Mouse (Mus musculus) cerebellum, adult 2 months (tissue): ENCODE data around the gene Ccnl1. TPM values are rescaled to one million over a fixed set of nuclear protein-coding genes. Genes with fewer than 3 reads are reported as not detected.
A peak's percentile ranks its signal among the peaks of the same experiment; 100 is the strongest.

ENCODE experiments used
- DNase-seq, 2 experiments: peaks; one replicate each; pipeline ENCODE4 v3.0.0; 2021
- H3K27ac ChIP-seq: fragments of 200-500 bp; 2 replicates; pipeline ENCODE4 v1.5.1; 2012; ENCODE audit warnings: low read length, control low read depth, inconsistent platforms; ENCODE audit not compliant: insufficient read depth
- H3K27me3 ChIP-seq: fragments of 200-500 bp; 2 replicates; pipeline ENCODE4 v1.6.1; 2012; ENCODE audit warnings: inconsistent platforms, mild to moderate bottlenecking, low read length, moderate library complexity; ENCODE audit not compliant: control insufficient read depth, insufficient read depth
- H3K4me1 ChIP-seq: fragments of 200-500 bp; 2 replicates; pipeline ENCODE4 v1.6.1; 2011; ENCODE audit warnings: low read length; ENCODE audit not compliant: control insufficient read depth, insufficient read depth
- H3K4me3 ChIP-seq: fragments of 200-500 bp; replicated peaks from 2 replicates; pipeline ENCODE3; 2011; ENCODE audit warnings: mild to moderate bottlenecking, low read depth, low read length, control low read depth; ENCODE audit not compliant: insufficient read depth
- CTCF ChIP-seq: fragments of 200-500 bp; IDR thresholded peaks from 2 replicates; pipeline ENCODE4 v1.5.1; 2011; ENCODE audit warnings: low read depth, mild to moderate bottlenecking, control low read depth, low read length, moderate library complexity, borderline replicate concordance; ENCODE audit not compliant: insufficient read depth
- POLR2A ChIP-seq: fragments of 200-500 bp; IDR thresholded peaks from 2 replicates; pipeline ENCODE4 v1.6.1; 2011; ENCODE audit warnings: low read length, control low read depth, borderline replicate concordance; ENCODE audit not compliant: insufficient read depth
- WGBS: fragments of 180-500 bp; shearing (Covaris S2); methylation state at CpG from one replicate; pipeline ENCODE4 v1.1.7; 2018; 5-methylcytosine and 5-hydroxymethylcytosine counted together
- polyA plus RNA-seq: library from polyadenylated mRNA; depleted of rRNA; stranded (reverse); fragments of >200 nt; gene quantifications from 2 replicates; pipeline ENCODE4 v1.2.3, GENCODE M21; 2012

Gene Ccnl1
- polyA plus RNA-seq, 1 experiment, result 85.6 TPM

DNA sequence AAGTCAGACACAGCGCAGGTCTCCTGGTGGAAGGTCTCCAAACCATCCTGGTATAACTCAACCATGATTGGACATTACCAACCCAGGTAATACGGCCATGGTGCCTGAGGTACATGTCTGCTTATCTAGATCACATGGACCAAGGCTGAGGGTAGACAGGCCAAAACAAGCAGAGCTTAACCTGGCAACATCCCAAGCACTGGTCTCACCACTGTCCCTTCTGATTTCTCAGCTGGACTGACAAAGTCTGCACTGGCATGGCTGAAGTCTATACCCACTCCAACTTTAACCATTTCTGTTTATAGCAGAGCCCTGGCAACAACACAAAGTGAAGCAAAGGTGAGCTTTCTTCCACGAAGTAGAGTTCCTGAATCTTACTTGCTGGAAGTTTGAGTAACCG is 22.9 kb downstream of the Ccnl1 start:
- no peak for DNase-seq
- no peak for TF ChIP-seq POLR2A
- no peak for TF ChIP-seq CTCF
- WGBS, result 93% methylated on average over 4 of the region's 4 CpGs
- Histone ChIP-seq H3K27me3 (no peaks in the 10 kb centered on the region), H3K4me3 (no peak overlapping the region), H3K27ac (no peak overlapping the region), H3K4me1 (peaks cover 10% of the 10 kb centered on the region)

DNA sequence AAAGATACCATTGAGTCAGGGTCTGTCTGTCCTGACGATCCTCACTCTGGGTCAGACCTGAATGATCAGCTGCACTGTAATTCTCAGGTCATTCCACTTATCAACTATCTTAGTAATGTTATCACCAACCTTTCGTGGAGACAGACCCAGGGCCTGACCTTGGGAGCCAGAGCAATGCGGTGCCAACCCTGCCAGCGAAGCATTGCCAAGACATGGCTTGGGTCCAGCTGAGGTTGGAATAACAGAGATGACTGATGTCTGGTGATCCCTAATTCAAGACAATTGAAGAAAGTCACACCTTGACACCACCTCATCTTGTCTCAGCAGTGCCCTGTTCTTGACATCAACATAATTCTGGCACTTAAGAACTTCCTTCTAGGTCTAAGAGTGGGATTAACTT is 24.3 kb downstream of the Ccnl1 start:
- Histone ChIP-seq H3K4me3 (no peak overlapping the region), H3K27ac (no peak overlapping the region), H3K27me3 (no peaks in the 10 kb centered on the region), H3K4me1 (peaks cover 13% of the 10 kb centered on the region)
- WGBS, result 37% methylated on average over 4 of the region's 4 CpGs
- DNase-seq, result peak; percentile 31 to 47
- no peak for TF ChIP-seq POLR2A

DNA sequence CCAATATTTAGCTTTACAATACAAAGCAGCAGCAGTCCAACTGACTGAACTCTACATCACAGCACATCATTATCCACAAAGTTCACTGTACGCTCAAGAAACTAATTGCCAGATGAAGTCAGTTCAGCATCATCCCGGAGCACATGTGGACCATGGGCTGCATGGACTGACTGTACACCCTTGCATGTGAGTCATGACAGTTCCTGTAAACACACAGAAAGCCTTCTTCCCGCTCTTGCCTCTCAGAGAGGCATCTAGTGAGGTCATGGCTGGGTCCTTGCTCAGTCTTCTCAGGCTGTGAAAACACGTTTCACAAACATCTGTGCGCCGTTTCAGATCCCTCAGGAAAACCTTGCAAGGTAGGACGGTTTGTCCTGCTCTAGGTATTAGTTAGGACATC is 26.5 kb downstream of the Ccnl1 start:
- no peak for DNase-seq
- TF ChIP-seq CTCF, result no peak
- TF ChIP-seq POLR2A, result no peak
- Histone ChIP-seq H3K4me3 (no peak overlapping the region), H3K27me3 (no peaks in the 10 kb centered on the region), H3K4me1 (peaks cover 20% of the 10 kb centered on the region), H3K27ac (no peak overlapping the region)
- WGBS, result 93% methylated on average over 7 of the region's 7 CpGs

- no peaks in the 10 kb centered on the region for H3K27me3 ChIP-seq
- H3K4me1 ChIP-seq, result peaks cover 16% of the 10 kb centered on the region
- no peak overlapping the region for H3K4me3 ChIP-seq
- peak; percentile 27 to 54 for DNase-seq
- 10% methylated on average over 8 of the region's 8 CpGs for WGBS
- TF ChIP-seq CTCF (no peak), POLR2A (no peak)
- no peak overlapping the region for H3K27ac ChIP-seq
Measured at GRCm38 (mm10) chr3:65930636-65931035, 27.4 kb downstream of the Ccnl1 start.

DNA sequence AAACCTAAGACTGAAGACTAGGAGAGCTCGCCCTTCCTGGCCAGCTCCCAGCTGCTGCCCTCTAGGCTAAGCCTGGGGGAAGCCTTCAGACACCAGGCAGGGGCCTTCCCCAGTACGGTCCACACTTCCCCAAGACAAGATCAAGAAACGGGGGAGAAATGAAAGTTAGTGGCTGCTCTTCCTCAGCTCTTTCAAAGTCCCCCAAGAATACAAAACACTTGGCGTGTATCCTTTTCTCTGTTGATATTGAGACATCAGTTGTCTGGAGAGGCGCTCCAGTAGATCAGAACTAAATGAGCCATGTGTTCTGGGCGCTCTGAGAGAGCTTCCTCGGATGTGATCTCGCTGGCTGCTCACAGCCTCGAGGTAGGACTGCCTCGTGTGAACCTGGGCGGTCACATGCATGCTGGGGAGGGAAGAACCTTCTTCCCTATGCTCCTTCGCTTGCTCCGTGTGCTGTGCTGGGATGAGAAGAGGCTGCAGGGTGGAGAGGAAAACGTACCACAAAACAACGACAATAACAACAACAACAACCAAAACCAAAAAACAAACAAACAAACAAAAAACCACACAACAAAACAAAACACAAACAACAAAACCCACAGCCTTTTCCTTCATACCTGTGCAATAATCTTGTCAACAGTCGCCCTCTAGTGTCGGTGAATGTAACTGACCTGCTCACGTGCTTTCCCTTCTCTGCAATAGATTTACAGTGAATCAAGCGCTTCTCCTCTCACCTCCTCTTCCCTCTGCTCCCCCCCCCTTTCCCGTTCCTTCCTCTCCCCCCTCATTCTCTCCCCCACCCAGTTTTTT is 28.0 kb downstream of the Ccnl1 start:
- Histone ChIP-seq H3K4me1 (peaks cover 16% of the 10 kb centered on the region), H3K4me3 (no peak overlapping the region), H3K27me3 (no peaks in the 10 kb centered on the region), H3K27ac (no peak overlapping the region)
- DNase-seq, result peak; percentile 73
- WGBS, result 18% methylated on average over 20 of the region's 20 CpGs
- TF ChIP-seq POLR2A, result no peak
- TF ChIP-seq CTCF, result peak; percentile 48

GRCm38 (mm10) chr3:65929304-65929783 is 28.7 kb downstream of the Ccnl1 start:
- WGBS, result 18% methylated on average over 10 of the region's 10 CpGs
- Histone ChIP-seq H3K4me3 (no peak overlapping the region), H3K27ac (no peak overlapping the region), H3K4me1 (peaks cover 16% of the 10 kb centered on the region), H3K27me3 (no peaks in the 10 kb centered on the region)
- peak; percentile 47 to 48 for DNase-seq
- peak; percentile 76; the same call in 1 of the 2 replicates for TF ChIP-seq CTCF
- TF ChIP-seq POLR2A, result no peak

GRCm38 (mm10) chr3:65928614-65929272 is 29.3 kb downstream of the Ccnl1 start:
- no peak overlapping the region for H3K27ac ChIP-seq
- peaks cover 13% of the 10 kb centered on the region for H3K4me1 ChIP-seq
- no peak for TF ChIP-seq POLR2A
- no peak for TF ChIP-seq CTCF
- DNase-seq, result no peak
- whole genome bisulfite sequencing, result 80% methylated on average over 4 of the region's 4 CpGs
- no peak overlapping the region for H3K4me3 ChIP-seq
- no peaks in the 10 kb centered on the region for H3K27me3 ChIP-seq

DNA sequence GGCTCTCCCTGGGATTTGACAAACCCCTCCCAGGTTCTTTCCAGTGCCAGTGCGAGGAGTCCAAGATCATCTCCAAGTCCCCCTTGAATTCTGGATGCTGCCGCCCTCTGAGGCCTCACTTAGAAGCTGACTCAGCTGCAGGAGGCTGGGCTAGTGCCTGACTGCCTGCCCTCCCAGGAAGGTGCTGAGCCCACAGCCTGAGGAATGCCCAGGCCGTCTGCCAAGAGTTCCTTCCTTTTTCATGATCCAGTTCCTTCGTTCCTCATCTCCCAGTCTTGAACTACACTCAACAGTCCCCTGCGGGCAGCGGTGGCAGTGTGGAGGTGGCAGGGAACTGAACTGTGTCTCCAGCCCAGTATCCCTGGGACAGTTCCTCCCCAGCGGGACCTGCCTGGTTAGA is 30.4 kb downstream of the Ccnl1 start:
- 33% methylated on average over 7 of the region's 7 CpGs for WGBS
- DNase-seq, result peak in 1 of 2 experiments; percentile 36

More for the DNA sequence above, 30.4 kb downstream of the Ccnl1 start:
- no peak for TF ChIP-seq CTCF
- no peak for TF ChIP-seq POLR2A
- H3K4me1 ChIP-seq, result peaks cover 13% of the 10 kb centered on the region
- no peaks in the 10 kb centered on the region for H3K27me3 ChIP-seq
- H3K27ac ChIP-seq, result no peak overlapping the region
- H3K4me3 ChIP-seq, result no peak overlapping the region
